Mouse (Mus musculus) cerebellum, adult 2 months (tissue): ENCODE results near the gene Dusp13. TPM values are rescaled to one million over a fixed set of nuclear protein-coding genes. Genes with fewer than 3 reads are reported as not detected.

Experiments used
- DNase-seq, 2 experiments: peaks; one replicate each; pipeline ENCODE4 v3.0.0; 2021
- H3K27ac ChIP-seq: fragments of 200-500 bp; 2 replicates; pipeline ENCODE4 v1.5.1; 2012; ENCODE audit warnings: low read length, control low read depth, inconsistent platforms; ENCODE audit not compliant: insufficient read depth
- H3K27me3 ChIP-seq: fragments of 200-500 bp; 2 replicates; pipeline ENCODE4 v1.6.1; 2012; ENCODE audit warnings: inconsistent platforms, mild to moderate bottlenecking, low read length, moderate library complexity; ENCODE audit not compliant: control insufficient read depth, insufficient read depth
- H3K4me1 ChIP-seq: fragments of 200-500 bp; 2 replicates; pipeline ENCODE4 v1.6.1; 2011; ENCODE audit warnings: low read length; ENCODE audit not compliant: control insufficient read depth, insufficient read depth
- H3K4me3 ChIP-seq: fragments of 200-500 bp; replicated peaks from 2 replicates; pipeline ENCODE3; 2011; ENCODE audit warnings: mild to moderate bottlenecking, low read depth, low read length, control low read depth; ENCODE audit not compliant: insufficient read depth
- CTCF ChIP-seq: fragments of 200-500 bp; IDR thresholded peaks from 2 replicates; pipeline ENCODE4 v1.5.1; 2011; ENCODE audit warnings: low read depth, mild to moderate bottlenecking, control low read depth, low read length, moderate library complexity, borderline replicate concordance; ENCODE audit not compliant: insufficient read depth
- POLR2A ChIP-seq: fragments of 200-500 bp; IDR thresholded peaks from 2 replicates; pipeline ENCODE4 v1.6.1; 2011; ENCODE audit warnings: low read length, control low read depth, borderline replicate concordance; ENCODE audit not compliant: insufficient read depth
- WGBS: fragments of 180-500 bp; shearing (Covaris S2); methylation state at CpG from one replicate; pipeline ENCODE4 v1.1.7; 2018; 5-methylcytosine and 5-hydroxymethylcytosine counted together
- polyA plus RNA-seq: library from polyadenylated mRNA; depleted of rRNA; stranded (reverse); fragments of >200 nt; gene quantifications from 2 replicates; pipeline ENCODE4 v1.2.3, GENCODE M21; 2012

Dusp13 gene
- polyA plus RNA-seq, 1 experiment, result 0.75 TPM

DNA sequence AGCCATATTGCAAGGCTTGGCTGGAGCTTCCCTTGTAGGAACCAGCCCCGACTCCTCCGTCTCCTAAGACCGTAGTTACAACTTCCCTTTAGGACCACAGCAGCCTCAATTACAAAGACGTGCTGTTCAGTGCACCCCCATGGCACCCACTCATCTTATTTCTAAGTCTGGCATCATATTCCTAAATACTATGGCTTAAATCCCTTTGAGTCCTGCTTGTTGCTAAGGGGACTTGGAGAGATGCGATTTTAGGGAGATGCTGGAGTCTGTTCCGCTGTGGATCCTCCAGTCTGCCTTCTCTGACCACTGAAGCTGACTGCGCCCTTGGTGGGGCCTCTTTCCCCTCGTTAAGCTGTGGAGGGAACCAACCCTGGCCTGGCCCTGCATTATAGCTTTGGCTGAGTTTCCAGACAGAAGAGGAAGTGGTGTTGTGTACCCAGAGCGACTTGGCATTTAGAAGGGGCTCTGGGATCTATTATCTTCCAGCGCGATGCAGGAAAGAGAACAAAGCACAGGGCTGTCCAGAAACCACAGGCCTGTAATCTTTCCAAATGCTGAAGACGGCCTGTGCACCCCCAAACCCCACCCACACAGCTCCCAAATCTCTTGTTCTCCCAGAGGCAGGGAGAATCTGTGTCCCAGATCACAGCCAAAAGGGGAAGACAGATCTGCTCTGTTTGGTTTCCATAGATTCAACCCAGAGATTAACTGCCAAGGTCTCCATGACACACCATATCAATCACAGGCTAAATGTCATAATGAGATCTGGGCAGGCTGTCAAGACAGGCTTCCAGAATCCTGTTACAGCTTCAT, 44.0 kb downstream of the Dusp13 start:
- no peaks in the 10 kb centered on the region for H3K27me3 ChIP-seq
- no peak overlapping the region for H3K27ac ChIP-seq
- WGBS, result 33% methylated on average over 12 of the region's 12 CpGs
- no peaks in the 10 kb centered on the region for H3K4me1 ChIP-seq
- TF ChIP-seq CTCF, result no peak
- no peak for TF ChIP-seq POLR2A
- no peak overlapping the region for H3K4me3 ChIP-seq
- DNase-seq, result no peak

DNA sequence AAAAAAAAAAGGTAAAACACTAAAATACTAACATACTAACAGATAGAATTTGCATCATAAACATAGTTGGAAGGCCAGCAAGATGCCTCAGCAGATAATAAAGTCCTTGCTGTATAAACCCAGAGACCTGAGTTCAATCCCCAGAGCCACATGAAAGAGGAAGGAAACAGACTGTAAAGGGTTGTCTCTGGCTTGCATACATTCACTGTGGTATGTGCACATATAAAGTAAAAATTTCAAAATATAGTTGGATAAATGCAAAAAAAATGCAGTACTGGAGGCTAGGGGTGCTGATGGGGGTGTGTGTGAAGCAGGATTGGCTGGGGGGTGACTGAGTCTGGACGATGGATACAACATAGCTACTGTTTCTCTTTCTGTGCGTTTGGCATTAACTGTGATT, 45.5 kb downstream of the Dusp13 start:
- Histone ChIP-seq H3K4me1 (no peaks in the 10 kb centered on the region), H3K27me3 (no peaks in the 10 kb centered on the region), H3K27ac (no peak overlapping the region), H3K4me3 (no peak overlapping the region)
- DNase-seq, result no peak
- no peak for TF ChIP-seq POLR2A
- TF ChIP-seq CTCF, result no peak
- 75% methylated on average over 2 of the region's 2 CpGs for WGBS

DNA sequence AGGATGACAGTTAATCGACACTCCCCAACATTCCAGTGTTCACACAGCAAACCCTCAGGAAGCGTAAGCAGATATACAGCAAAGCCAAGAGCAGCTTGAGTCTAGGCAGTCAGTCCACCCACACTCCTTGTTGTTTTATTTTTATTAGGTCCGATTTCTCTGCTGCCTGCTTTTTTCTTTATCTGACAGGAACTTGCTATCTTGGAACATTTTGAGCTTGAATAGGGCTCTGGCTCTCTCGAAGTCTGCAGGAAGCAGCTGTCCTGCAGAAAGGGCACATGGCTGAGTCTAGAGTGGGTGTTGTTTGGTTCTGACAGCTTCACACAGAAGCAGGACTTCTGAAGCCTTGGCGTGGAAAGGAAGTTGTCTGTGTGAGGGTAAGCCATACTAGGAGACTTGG, 47.7 kb downstream of the Dusp13 start:
- no peak for DNase-seq
- TF ChIP-seq POLR2A, result no peak
- TF ChIP-seq CTCF, result no peak
- H3K4me1 ChIP-seq, result no peaks in the 10 kb centered on the region

DNA sequence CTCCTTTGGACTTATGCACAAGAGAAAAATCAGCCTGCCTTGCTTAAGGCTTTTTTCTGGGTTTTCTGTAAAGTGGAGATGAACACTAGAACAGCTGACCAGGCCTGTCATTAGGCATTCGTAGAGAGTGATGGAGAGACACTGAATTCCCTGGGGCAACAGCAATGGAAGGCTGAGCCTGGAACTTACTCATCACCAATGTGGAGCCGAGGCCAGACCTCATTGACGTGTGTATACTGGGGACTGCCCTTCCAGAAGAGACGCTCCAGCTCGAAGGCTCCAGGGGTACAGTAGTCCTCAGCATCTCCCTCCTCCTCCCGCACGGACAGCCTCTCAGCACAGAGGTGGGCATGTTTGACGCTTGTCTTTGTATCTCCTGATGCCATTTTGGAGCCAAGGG, 48.3 kb downstream of the Dusp13 start:
- TF ChIP-seq POLR2A (no peak), CTCF (no peak)
- DNase-seq, result no peak

More for the DNA sequence above, 47.7 kb downstream of the Dusp13 start:
- Histone ChIP-seq H3K4me3 (no peak overlapping the region), H3K27me3 (no peaks in the 10 kb centered on the region), H3K27ac (no peak overlapping the region)
- WGBS, result 75% methylated on average over 5 of the region's 5 CpGs

DNA sequence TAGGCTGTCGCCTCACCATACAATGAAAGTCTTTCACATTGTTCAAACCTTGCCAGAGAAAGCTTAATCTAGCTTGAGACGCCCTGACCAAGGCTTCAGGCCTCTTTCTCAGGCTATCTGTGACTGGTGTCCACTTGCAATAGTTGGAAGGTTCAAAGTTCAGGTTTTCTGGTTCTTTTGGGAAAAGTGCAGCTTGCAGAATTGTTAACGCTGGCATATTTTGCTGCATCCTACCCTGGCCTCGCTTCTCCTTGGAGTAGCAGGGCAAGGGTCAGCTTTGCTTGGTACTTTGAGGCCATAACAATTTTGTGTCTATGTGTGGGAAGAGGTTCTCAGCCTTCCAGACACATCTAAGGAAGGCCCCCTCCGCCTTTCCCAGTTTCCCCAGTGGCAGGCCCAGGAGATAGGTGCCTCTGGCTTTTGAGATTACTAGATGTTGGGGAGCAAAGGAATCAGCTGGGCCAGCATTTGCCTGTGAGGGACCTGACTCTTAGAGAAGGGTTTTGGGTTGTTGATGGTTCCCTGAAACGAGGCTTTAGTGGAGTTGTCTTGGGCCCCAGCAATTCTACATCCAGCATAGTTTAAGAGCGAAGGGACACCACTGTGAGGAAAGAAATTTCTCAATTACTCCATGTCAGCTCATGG, 54.7 kb downstream of the Dusp13 start:
- Histone ChIP-seq H3K4me3 (no peak overlapping the region), H3K4me1 (no peaks in the 10 kb centered on the region), H3K27ac (no peak overlapping the region), H3K27me3 (no peaks in the 10 kb centered on the region)
- no peak for TF ChIP-seq CTCF
- no peak for TF ChIP-seq POLR2A
- DNase-seq, result no peak
- WGBS, result 88% methylated on average over 7 of the region's 7 CpGs

More for the DNA sequence above, 48.3 kb downstream of the Dusp13 start:
- Histone ChIP-seq H3K27ac (no peak overlapping the region), H3K4me3 (no peak overlapping the region), H3K27me3 (no peaks in the 10 kb centered on the region), H3K4me1 (no peaks in the 10 kb centered on the region)
- 91% methylated on average over 8 of the region's 8 CpGs for WGBS

DNA sequence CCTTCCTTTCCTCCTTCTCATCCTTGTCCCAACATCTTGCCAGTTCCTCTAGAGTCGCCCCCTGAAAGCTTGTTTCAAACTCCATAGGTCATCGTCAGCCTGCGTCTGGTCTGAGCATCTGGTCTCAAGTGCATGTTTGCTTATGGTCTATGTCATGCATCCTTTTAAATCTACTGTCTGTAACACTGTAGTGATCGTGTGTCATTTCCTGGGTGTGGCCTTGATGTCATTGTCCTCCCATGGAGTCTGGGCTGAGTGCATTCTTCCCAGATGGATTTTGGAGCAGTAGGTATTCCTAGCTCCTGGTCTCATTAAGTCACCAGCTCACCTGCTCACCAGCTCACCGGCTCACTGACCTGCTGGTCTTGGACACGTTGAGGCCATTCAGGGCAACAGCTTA, 56.0 kb downstream of the Dusp13 start:
- H3K4me3 ChIP-seq, result no peak overlapping the region
- H3K27ac ChIP-seq, result no peak overlapping the region
- 75% methylated on average over 6 of the region's 6 CpGs for WGBS
- H3K27me3 ChIP-seq, result no peaks in the 10 kb centered on the region
- TF ChIP-seq POLR2A, result no peak
- no peak for TF ChIP-seq CTCF
- no peaks in the 10 kb centered on the region for H3K4me1 ChIP-seq
- DNase-seq, result no peak

DNA sequence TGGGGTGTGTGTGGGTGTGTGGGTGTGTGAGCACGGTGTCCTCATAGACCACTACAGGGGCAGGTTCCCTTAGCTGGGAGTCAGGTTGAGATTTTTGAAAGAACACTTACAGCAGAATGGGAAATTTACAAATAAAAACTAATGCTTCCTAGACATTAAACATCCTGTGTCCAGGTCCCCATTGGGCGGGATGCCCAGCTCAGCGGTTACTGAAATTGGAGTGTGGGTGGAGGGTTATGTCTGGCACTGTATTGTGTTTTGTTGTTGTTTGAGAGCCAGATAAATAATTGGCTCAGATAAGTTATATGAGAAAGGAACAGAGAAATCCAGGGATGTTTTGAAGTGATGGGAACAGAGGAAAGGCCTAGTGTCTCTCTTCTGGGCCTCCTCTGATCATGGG, 59.9 kb downstream of the Dusp13 start:
- Histone ChIP-seq H3K27me3 (no peaks in the 10 kb centered on the region; the same call in 1 of the 2 replicates), H3K27ac (no peak overlapping the region), H3K4me3 (no peak overlapping the region), H3K4me1 (no peaks in the 10 kb centered on the region)
- WGBS, result 72% methylated on average over 3 of the region's 3 CpGs
- DNase-seq, result no peak
- no peak for TF ChIP-seq CTCF
- no peak for TF ChIP-seq POLR2A
